In the genomic region with DNA sequence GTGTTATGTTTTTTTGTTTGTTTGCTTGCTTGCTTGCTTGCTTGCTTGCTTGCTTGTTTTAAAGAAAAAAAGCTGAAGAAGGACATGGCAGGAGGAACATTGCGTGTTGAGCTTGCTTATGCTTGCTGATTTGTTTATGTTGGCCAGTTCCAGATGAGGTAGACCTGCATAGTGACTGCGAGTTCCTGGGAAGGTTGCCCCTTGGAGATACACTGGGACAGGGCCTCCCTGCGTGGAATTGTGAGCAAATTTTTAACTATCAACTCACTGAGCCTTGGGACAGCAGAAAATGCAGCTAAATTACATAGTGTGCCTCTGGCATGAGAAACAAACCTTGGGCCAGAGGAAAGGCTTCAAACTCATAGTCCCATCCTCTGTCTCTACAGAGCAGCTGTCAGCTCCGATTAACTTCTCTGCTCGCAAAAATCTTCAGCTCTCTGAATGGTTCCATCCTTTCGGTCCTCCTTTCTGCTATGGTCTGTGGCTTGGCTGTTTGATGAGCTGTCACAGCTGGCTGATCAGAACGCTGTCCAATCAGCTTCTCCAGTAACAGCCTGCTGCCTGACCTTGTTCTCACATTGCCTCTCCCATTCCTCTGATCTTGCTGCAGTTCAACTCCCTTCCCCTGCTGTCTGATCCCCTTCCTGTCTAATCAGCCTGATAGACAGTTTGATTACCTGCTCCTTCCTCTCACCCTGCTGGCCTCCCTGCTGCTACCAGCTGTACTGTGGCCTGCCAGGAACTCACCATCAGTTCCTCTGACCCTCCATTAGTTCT, we compare ENCODE assay signal across 10 mouse cellular contexts.
DNase-seq lines count a peak whose midpoint lies in the region; ATAC-seq and TF ChIP-seq lines count a peak whose summit lies in the region.
"Had no signal": no experiment of that assay in that cellular context is flagged by ENCODE, and none has a peak within 500 bp of the region (broad histone marks: within the 10 kb centered on the region; RNA-seq: fewer than 3 reads in every experiment).

No protein-coding gene starts in this region.

- H3K4me2 ChIP-seq in kidney, embryonic 15.5 days, result peak overlapping the region; percentile 43
- 0 out of 2 replicates have a peak overlapping the region, but pooled peaks have one; percentile 5 for H3K4me2 ChIP-seq in embryonic facial prominence, embryonic 12.5 days (replicated peaks)
- no peak overlapping the region for H3K4me2 ChIP-seq in neural tube, embryonic 11.5 days (ENCODE audit: low read depth)
- H3K4me2 ChIP-seq: embryonic facial prominence, embryonic 13.5 days; liver, embryonic 13.5 days had no signal

- H3K4me3 ChIP-seq in kidney, embryonic 15.5 days (replicated peaks), result no peak overlapping the region
- H3K4me3 ChIP-seq in embryonic facial prominence, embryonic 12.5 days, result no peak overlapping the region
- H3K4me3 ChIP-seq in limb, embryonic 10.5 days, result no peak overlapping the region
- H3K4me3 ChIP-seq in neural tube, embryonic 11.5 days (ENCODE audit: low read depth, low read length), result no peak overlapping the region
- H3K4me3 ChIP-seq in thymus, adult 2 months (ENCODE audit: control insufficient read depth, insufficient read depth, low read length), result no peak overlapping the region
- H3K4me3 ChIP-seq: embryonic facial prominence, embryonic 13.5 days; liver, embryonic 13.5 days had no signal

- H3K27ac ChIP-seq in kidney, embryonic 15.5 days, result peak overlapping the region; percentile 88
- peak overlapping the region; percentile 30 for H3K27ac ChIP-seq in embryonic facial prominence, embryonic 12.5 days
- peak overlapping the region; percentile 50 for H3K27ac ChIP-seq in limb, embryonic 10.5 days
- no peak overlapping the region for H3K27ac ChIP-seq in neural tube, embryonic 11.5 days (ENCODE audit: low read depth, low read length)
- H3K27ac ChIP-seq in thymus, adult 2 months (ENCODE audit: control insufficient read depth, insufficient read depth, low read length), result no peak overlapping the region
- H3K27ac ChIP-seq: embryonic facial prominence, embryonic 13.5 days; liver, embryonic 13.5 days had no signal

- ATAC-seq in kidney, embryonic 15.5 days (replicated peaks; ENCODE audit: low FRiP score), result peak; percentile 99
- peak; percentile 79 for ATAC-seq in embryonic facial prominence, embryonic 12.5 days (ENCODE audit: insufficient number of reproducible peaks, insufficient read depth, low FRiP score, low TSS enrichment)
- peak; percentile 56 for ATAC-seq in neural tube, embryonic 11.5 days (ENCODE audit: insufficient read depth, low FRiP score, low TSS enrichment)

- DNase-seq in kidney, adult 8-10 months, result no peak
- peak; percentile 64 for DNase-seq in limb, embryonic 10.5 days (ENCODE audit: low spot score)
- peak; percentile 26 for DNase-seq in neural tube, embryonic 11.5 days (ENCODE audit: low spot score)
- no peak for DNase-seq in spleen, postnatal 36 days (ENCODE audit: low spot score in 2 of 2)
- DNase-seq in thymus, postnatal 4 days, result no peak
- no peak for DNase-seq in thymus, adult 2 months
- DNase-seq: liver, embryonic 13.5 days had no signal

- no peak overlapping the region for H3K9ac ChIP-seq in kidney, embryonic 15.5 days
- no peak overlapping the region for H3K9ac ChIP-seq in embryonic facial prominence, embryonic 12.5 days
- no peak overlapping the region for H3K9ac ChIP-seq in neural tube, embryonic 11.5 days (ENCODE audit: low read length)
- H3K9ac ChIP-seq: embryonic facial prominence, embryonic 13.5 days; liver, embryonic 13.5 days had no signal

- peaks cover 16% of the 10 kb centered on the region for H3K4me1 ChIP-seq in kidney, embryonic 15.5 days
- H3K4me1 ChIP-seq in embryonic facial prominence, embryonic 12.5 days, result peaks cover 10% of the 10 kb centered on the region; the same call in 1 of the 2 replicates
- H3K4me1 ChIP-seq in limb, embryonic 10.5 days, result peaks cover 13% of the 10 kb centered on the region
- no peaks in the 10 kb centered on the region; the same call in 1 of the 2 replicates for H3K4me1 ChIP-seq in neural tube, embryonic 11.5 days (ENCODE audit: control insufficient read depth, insufficient read depth, low read length)
- no peaks in the 10 kb centered on the region for H3K4me1 ChIP-seq in thymus, adult 2 months (replicated peaks; ENCODE audit: control insufficient read depth, insufficient read depth, low read length)
- H3K4me1 ChIP-seq: liver, embryonic 13.5 days had no signal

- no peaks in the 10 kb centered on the region for H3K27me3 ChIP-seq in kidney, embryonic 15.5 days
- H3K27me3 ChIP-seq in embryonic facial prominence, embryonic 12.5 days, result no peaks in the 10 kb centered on the region
- no peaks in the 10 kb centered on the region for H3K27me3 ChIP-seq in limb, embryonic 10.5 days (ENCODE audit: low read depth, poor library complexity, severe bottlenecking)
- no peaks in the 10 kb centered on the region for H3K27me3 ChIP-seq in neural tube, embryonic 11.5 days (ENCODE audit: control insufficient read depth, insufficient read depth, low read length)
- H3K27me3 ChIP-seq in thymus, adult 2 months (ENCODE audit: control insufficient read depth, insufficient read depth, low read length), result no peaks in the 10 kb centered on the region
- H3K27me3 ChIP-seq: embryonic facial prominence, embryonic 13.5 days; liver, embryonic 13.5 days had no signal

- H3K36me3 ChIP-seq in kidney, embryonic 15.5 days, result no peaks in the 10 kb centered on the region
- no peaks in the 10 kb centered on the region for H3K36me3 ChIP-seq in embryonic facial prominence, embryonic 12.5 days
- no peaks in the 10 kb centered on the region for H3K36me3 ChIP-seq in limb, embryonic 10.5 days
- H3K36me3 ChIP-seq in neural tube, embryonic 11.5 days (ENCODE audit: control insufficient read depth, insufficient read depth, low read length), result no peaks in the 10 kb centered on the region
- no peaks in the 10 kb centered on the region for H3K36me3 ChIP-seq in thymus, adult 2 months (ENCODE audit: control insufficient read depth, insufficient read depth, low read length)
- H3K36me3 ChIP-seq: embryonic facial prominence, embryonic 13.5 days; liver, embryonic 13.5 days had no signal

- 6% methylated on average over 7 of the region's 7 CpGs for WGBS in kidney, embryonic 15.5 days
- WGBS in embryonic facial prominence, embryonic 12.5 days, result 15% methylated on average over 7 of the region's 7 CpGs
- WGBS in limb, embryonic 10.5 days, result 22% methylated on average over 7 of the region's 7 CpGs
- WGBS in neural tube, embryonic 11.5 days, result 29% methylated on average over 7 of the region's 7 CpGs
- WGBS in thymus, adult 2 months, result 49% methylated on average over 7 of the region's 7 CpGs

- TF ChIP-seq CTCF in thymus, adult 2 months (IDR thresholded peaks at IDR 0.05; ENCODE audit: borderline replicate concordance, control insufficient read depth, extremely low read depth, insufficient read depth, low read length, poor library complexity), result no peak

- H3K9me3 ChIP-seq in kidney, embryonic 15.5 days (replicated peaks), result no peaks in the 10 kb centered on the region
- no peaks in the 10 kb centered on the region for H3K9me3 ChIP-seq in embryonic facial prominence, embryonic 12.5 days
- H3K9me3 ChIP-seq in limb, embryonic 10.5 days (replicated peaks), result no peaks in the 10 kb centered on the region
- H3K9me3 ChIP-seq in neural tube, embryonic 11.5 days (ENCODE audit: control insufficient read depth, low read length), result no peaks in the 10 kb centered on the region
- H3K9me3 ChIP-seq: embryonic facial prominence, embryonic 13.5 days; liver, embryonic 13.5 days had no signal

- no peak for TF ChIP-seq POLR2A in thymus, adult 2 months (IDR thresholded peaks at IDR 0.05; ENCODE audit: control insufficient read depth, extremely low read depth, insufficient read depth, low read length, poor library complexity)

Comparison
In these comparisons a context has a peak if more than half of its experiments do, and no peak if none do; other contexts are left out.
1. H3K27ac ChIP-seq: peak in kidney, embryonic 15.5 days (single experiment), embryonic facial prominence, embryonic 12.5 days (single experiment) and limb, embryonic 10.5 days (single experiment); none in neural tube, embryonic 11.5 days (single experiment) and thymus, adult 2 months (single experiment).
2. DNase-seq: peak in limb, embryonic 10.5 days (single experiment) and neural tube, embryonic 11.5 days (single experiment); none in kidney, adult 8-10 months (0 of 2), spleen, postnatal 36 days (0 of 2), thymus, postnatal 4 days (single experiment) and thymus, adult 2 months (single experiment).
3. Peak in every context shown above with its lines, with median percentiles within 50 percentile points of each other: ATAC-seq.